Mouse (Mus musculus) CD4-positive, CD25-positive, alpha-beta regulatory T cell, adult 9 weeks (primary cell): Measurements from ENCODE around the gene Gm5538. TPM values are rescaled to one million over a fixed set of nuclear protein-coding genes. Genes with fewer than 3 reads are reported as not detected.

Source experiments
- polyA plus RNA-seq: library from polyadenylated mRNA; unstranded; fragments of 100-300 nt; shearing (Covaris generic); gene quantifications from one replicate; pipeline ENCODE4 v1.2.1, GENCODE M21; 2017

Gm5538 gene
- polyA plus RNA-seq = 0.52 TPM

DNA sequence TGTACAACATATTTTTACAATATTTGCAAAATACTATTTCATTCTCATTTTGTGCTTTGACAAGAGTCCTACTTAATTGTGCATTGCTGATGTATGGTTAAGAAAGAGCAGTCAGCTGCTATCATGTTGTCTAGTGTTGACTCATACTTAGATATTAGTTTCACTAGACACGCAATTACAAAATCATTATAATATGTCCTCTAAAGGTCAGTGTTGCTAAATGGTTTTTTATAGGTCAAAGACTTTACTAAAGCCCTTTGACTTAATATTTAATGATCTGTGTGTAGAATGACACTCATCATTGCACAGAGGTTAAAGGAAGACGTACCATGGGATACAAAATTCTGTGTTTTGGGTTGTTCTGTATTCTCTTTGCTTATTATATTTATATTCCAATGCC is at the start of gene Gm5538:
Gm5538 (plus strand) TSS at position 301 of the 400 bp plus-strand sequence.

Other genes with a start within 250 kb of the Gm5538 start
- not detected for gene Gm8298, start 131.3 kb downstream of the Gm5538 start, polyA plus RNA-seq
- not detected for gene C130079G13Rik, start 195.4 kb downstream of the Gm5538 start, polyA plus RNA-seq